Mouse (Mus musculus) bone marrow macrophage, adult 2 months (primary cell): ENCODE measurements around the gene Cep70.

Experiments
- CTCF ChIP-seq: IDR thresholded peaks from 2 replicates; pipeline ENCODE4 v1.5.1; 2012; ENCODE audit warnings: low read depth, mild to moderate bottlenecking, low read length, moderate library complexity
- POLR2A ChIP-seq: IDR thresholded peaks from 2 replicates; pipeline ENCODE4 v1.6.1; 2012; ENCODE audit warnings: mild to moderate bottlenecking, low read depth, low read length, borderline replicate concordance

GRCm38 (mm10) chr9:99319343-99319951, 76.3 kb downstream of the Cep70 start:
- TF ChIP-seq CTCF, result no peak
- no peak for TF ChIP-seq POLR2A
